Comparison of ENCODE assay signal across 37 mouse cellular contexts in genomic region chr7:145314785-145315411, GRCm38 (mm10). TPM values are rescaled to one million over a fixed set of nuclear protein-coding genes. Genes with fewer than 3 reads are reported as not detected.
"Had no signal": no experiment of that assay in that cellular context is flagged by ENCODE, and none has a peak within 500 bp of the region (broad histone marks: within the 10 kb centered on the region; RNA-seq: fewer than 3 reads in every experiment).

Mrgprd (plus strand) TSS chr7:145314835.

- H3K4me1 ChIP-seq: heart, embryonic 13.5 days; heart, embryonic 15.5 days; hindbrain, embryonic 12.5 days; limb, embryonic 12.5 days; liver, embryonic 13.5 days; liver, embryonic 15.5 days had no signal

- H3K27me3 ChIP-seq: heart, embryonic 15.5 days; hindbrain, embryonic 12.5 days; intestine, embryonic 15.5 days; liver, embryonic 15.5 days had no signal

- DNase-seq: gastrocnemius, postnatal 14 days; heart, adult 2 months; heart, postnatal 4 days; kidney, adult 18-20 months; kidney, adult 8-10 months; kidney, postnatal 10 days; kidney, postnatal 25 days; kidney, postnatal 4 days; liver; liver, embryonic 13.5 days; liver, postnatal 0 days had no signal

- H3K4me3 ChIP-seq: heart, adult 2 months; heart, embryonic 13.5 days; heart, embryonic 15.5 days; hindbrain, embryonic 10.5 days; hindbrain, embryonic 12.5 days; intestine, embryonic 15.5 days; layer of hippocampus, adult 2 months; left cerebral cortex, adult 2 months; limb, embryonic 10.5 days; limb, embryonic 12.5 days; liver, embryonic 13.5 days; liver, embryonic 15.5 days had no signal

- H3K27ac ChIP-seq: heart, adult 2 months; heart, embryonic 13.5 days; heart, embryonic 15.5 days; hindbrain, embryonic 10.5 days; hindbrain, embryonic 12.5 days; hindbrain, embryonic 14.5 days; intestine, embryonic 15.5 days; layer of hippocampus, adult 2 months; left cerebral cortex, adult 2 months; limb, embryonic 10.5 days; limb, embryonic 12.5 days; liver, embryonic 13.5 days; liver, embryonic 15.5 days had no signal

RNA-seq across cellular contexts. Expression of gene Mrgprd, which starts in this region (rescaled TPM):
- total RNA-seq: gastrocnemius, adult 8-10 months; gastrocnemius, postnatal 14 days; granulocyte monocyte progenitor cell, adult 5-6 weeks; heart, adult 2 months; heart, postnatal 25 days; heart, postnatal 4 days; layer of hippocampus, adult 2 months; layer of hippocampus, postnatal 10 days; layer of hippocampus, postnatal 25 days; left cerebral cortex, adult 2 months; left cerebral cortex, postnatal 14 days; left cerebral cortex, postnatal 36 days had no signal
- polyA plus RNA-seq: heart, adult 2 months; heart, embryonic 11.5 days; heart, embryonic 13.5 days; heart, embryonic 15.5 days; heart, postnatal 0 days; hindbrain, embryonic 10.5 days; hindbrain, embryonic 12.5 days; hindbrain, embryonic 14.5 days; inflammation-experienced regulatory T-cells, adult 6 months; intestine, embryonic 15.5 days; intestine, postnatal 0 days; kidney, embryonic 14.5 days; kidney, embryonic 16.5 days; limb, embryonic 10.5 days; limb, embryonic 12.5 days; limb, embryonic 14.5 days; liver, embryonic 11.5 days; liver, embryonic 13.5 days; liver, embryonic 15.5 days; liver, postnatal 0 days had no signal
